Mouse (Mus musculus) right cerebral cortex, postnatal 10 days (tissue): Measurements from ENCODE around the gene Igsf23.
"Not testable (repeated sequence)": the region's sequence is repeated elsewhere in the genome, so short reads cannot be mapped to it uniquely, and the experiment has no call there.

Experiments
- DNase-seq, 2 experiments: peaks; one replicate each; pipeline ENCODE4 v3.0.0; 2021; ENCODE audit warnings: low spot score in 2 of 2

Igsf23 gene

DNA sequence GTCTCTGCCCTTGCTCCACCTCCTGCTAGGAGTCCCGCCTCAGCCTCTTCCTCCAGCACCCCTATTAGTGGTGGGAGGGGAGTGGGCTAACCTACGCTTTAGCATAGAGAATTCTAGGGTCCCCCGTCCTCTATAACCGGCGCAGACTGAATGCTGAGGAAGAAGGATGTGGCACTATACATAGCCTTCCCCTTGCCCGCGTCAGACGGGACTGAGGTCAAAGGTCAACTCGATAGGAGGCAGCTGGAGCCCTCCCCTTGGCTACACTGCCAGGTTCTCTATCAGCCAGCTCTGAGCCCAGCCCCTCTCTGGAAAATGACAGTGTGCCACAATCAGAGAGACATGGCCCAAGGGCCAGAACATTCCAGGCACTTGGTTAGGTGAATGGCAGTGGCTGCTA, at the start of gene Igsf23:
Gene Igsf23, minus strand, starts transcription at position 168 of the 400 bp plus-strand sequence.
- DNase-seq, result no peak

DNA sequence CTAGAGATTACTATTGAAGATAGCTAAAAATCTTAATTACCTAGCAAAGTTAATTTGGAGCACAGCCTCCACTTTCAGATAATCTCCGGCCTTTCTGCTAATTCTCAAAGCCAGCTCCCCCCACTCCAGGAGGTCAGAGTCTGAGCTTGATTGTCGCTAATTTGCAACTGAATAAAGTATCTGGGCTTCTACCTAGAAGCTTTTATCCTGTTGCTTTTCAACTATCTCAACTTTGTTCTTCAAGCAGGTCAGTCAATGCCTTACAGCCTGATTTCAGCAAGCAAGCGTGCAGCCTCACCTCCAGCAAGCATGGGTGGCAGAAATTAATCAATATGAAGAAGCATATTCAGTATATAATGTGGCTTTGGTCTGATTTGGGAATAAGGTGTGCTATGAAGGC, 46.2 kb upstream of the Igsf23 start:
- not testable (repeated sequence) for DNase-seq

DNA sequence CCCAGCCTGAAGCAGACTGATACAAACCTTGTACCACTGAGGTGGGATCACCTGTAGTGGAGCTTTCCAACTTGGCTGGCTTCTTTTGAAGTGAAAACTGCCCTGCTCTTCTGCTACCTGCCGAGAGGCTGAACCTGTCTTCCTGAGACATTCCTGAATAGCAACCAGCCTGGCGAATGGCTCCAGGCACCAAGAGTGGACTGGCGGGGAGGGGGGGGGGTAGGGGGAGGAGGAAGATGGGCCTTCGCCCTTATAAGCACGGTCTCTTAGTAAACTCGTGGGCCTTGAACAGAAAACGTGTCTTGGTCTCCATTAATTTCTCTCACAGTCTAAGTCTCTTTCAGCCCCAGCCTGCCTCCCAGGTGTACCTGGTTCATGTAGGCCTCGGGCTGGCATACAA, 40.6 kb upstream of the Igsf23 start, which contains the start of gene Nlrp9b:
Gene Nlrp9b, plus strand, starts transcription at position 301 of the 400 bp plus-strand sequence.
- DNase-seq, result not testable (repeated sequence)

DNA sequence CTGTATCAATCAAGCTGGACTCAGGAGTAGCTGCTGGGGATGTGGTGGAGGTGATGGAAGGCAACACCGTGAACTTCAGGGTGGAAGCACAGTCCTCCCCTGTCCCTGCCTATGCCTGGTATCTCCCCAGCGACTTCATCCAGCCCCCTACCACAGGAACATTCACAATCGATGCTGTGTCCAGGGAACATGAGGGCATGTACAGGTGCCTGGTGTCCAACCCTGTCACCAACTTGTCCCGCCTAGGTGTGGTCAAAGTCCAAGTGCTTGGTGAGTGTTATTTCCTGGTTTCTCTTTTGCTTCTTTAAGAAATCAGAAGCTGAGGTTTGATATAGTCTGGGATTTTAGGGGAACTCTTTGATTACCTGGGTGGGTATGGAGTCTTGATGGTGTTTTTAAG, 21.0 kb upstream of the Igsf23 start:
- DNase-seq, result no peak

DNA sequence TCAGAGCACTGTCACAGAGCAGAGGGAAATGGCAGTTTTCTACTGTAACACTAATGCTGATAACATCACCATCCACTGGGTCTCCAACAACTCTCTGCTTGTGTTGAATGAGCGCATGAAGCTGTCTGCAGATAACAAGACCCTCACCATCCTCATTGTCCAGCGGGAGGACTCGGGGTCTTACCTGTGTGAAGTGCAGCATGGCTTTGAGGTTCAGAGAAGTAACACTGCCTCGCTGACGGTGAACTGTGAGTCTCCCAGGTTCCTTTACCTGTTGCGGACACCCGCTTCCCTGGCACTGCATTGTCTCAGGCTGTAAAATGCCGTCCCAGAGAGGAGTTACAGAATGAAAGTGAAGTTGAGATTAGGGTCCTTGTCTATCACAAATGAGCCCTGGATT, 19.6 kb upstream of the Igsf23 start:
- no peak for DNase-seq

DNA sequence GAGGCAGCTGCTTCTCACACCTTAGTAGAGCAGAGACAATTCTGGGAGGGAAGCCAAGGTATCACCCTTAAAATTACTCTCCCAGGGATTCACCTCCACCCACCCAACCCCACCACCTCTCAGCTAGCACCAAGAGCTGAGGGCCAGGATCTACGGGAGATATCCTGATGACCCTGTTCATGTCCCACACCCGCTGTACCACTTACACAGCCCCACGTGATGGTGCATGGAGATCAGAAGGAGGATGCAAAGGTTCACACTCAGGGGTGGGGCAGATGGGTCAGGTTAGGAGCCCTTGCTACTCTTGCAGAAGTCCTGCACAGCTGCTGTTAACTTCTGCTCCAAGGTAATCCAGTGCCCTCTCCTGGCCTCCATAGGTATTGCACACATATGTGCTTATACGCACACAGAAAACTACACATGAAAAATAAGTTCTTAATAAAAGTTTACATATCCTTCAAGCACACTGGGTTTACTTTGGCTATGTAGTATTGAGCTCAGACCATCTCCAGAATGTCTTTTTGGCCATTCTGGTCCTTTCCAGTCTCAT, 19.1 kb upstream of the Igsf23 start:
- DNase-seq, result no peak

DNA sequence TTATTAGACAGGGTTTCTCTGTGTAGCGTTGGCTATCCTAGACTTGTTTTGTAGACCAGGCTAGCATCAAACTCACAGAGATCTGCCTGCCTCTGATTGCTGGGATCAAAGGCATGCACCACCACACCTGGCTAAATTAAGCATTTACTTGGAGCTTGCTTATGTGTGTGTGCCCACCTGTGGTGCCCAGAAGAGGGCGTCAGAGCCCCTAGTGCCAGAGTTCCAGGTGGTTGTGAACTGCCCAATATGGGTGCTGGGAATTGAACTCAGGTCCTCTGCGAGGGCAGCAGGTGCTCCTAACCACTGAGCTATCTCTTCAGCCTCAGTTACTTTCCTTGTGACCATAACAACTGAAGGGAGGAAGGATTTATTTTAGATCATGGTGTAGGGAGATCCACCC, 18.6 kb upstream of the Igsf23 start:
- DNase-seq, result no peak

DNA sequence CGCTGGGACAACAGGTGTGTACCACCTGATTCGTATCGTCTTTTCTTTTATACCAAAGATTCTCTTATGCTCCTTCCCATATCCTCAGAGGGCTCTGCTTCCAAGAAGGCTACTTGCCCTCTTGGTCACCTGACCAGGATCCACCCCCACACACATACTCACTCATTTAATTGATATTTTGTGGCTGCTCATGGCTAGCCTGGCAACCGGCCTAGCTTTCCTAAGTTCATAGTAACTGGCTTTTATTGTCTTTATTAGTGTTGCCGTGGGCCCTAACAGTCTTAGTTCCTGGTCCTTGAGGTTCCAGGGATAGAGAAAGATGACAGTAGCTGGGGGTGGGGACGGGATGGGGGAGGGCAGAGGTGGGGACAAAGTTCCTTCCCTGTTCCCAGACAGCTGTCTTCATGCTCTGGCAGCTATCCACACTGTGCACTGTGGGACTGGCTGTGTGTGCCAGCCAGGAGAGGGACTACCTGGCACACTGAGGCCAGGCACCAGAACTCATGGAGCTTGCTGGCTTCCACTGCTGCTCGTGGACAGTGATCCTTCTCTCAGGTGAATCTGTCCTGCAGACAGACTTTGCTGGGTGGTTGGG, 14.5 kb upstream of the Igsf23 start, which contains the start of gene Ceacam20:
Gene Ceacam20, plus strand, starts transcription at position 428 of the 595 bp plus-strand sequence.
- no peak for DNase-seq

DNA sequence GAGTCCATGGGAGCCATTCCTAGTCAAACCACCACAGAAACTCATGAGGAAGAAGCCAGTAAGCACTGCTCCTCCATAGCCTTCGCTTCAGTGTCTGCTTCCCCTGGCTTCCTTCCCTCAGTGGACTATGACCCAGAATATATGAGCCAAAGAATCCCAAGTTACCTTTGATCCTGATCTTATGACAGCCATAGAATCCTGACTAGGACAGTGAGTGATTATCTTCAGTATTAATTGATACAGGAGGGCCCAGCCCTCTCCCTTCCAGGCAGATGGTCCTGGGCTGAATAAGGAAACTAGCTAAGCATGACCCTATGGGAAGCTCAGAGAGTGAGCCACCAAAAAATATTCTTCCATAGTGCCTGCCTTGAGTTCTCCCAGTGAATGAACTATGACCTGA, 11.9 kb upstream of the Igsf23 start:
- no peak for DNase-seq

DNA sequence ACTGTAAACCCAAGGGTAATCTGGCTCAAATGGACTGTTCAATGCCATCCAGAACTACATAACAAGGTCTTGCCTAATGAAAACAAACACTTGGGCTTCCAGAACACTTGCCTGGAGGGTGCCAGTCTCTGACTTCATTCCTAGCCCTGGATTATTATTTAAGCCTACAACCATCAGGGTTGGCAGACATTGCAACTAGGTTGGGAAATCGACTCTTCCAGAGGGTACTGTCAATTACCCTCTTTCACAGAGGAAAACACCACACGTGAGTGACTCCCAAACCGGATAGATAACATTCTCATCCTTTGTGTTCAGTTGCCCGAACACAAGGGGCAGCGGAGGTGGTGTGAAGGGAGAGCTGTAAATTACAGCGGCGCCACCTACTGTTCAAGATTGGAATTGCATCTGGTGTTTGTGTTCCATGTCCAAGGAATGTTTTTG, 5.8 kb upstream of the Igsf23 start:
- DNase-seq, result peak; percentile 78 to 86

DNA sequence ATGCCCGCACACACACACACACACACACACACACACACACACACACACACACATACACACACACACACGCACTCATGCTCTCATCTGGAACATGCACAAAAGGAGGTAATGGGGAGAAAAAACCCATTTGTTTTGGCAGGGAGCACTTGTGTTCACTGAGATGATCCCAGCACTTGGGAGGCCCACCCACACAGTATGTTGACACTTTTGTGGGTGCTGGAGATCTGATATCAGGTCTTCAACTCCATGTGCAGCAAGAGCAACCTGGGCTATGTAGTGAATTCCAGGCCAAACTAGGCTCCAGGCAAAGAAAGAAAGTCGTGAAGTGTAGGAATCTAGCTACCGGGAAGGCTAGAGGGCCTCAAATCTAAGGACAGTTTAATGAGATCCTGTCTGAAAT, 5.3 kb upstream of the Igsf23 start:
- no peak for DNase-seq

DNA sequence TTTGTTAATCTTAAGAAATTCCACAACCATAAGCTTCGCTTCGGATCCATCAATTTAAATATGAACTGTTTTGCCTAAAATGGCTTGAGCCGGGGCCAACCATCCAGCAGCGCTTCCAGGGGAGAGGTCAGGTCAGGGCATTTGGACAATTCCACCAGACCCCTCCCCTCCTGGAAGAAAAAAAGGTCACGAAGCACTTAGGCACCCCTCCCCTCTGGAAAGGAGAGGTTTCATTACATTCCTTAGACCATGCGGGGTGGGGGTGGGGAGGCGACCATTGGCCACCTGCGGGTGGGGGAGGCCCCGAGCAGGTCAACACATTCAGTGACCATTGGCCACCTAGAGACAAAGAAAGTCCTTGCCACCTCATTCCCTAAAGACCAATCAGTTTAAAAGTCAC, 2.5 kb upstream of the Igsf23 start:
- DNase-seq, result no peak

DNA sequence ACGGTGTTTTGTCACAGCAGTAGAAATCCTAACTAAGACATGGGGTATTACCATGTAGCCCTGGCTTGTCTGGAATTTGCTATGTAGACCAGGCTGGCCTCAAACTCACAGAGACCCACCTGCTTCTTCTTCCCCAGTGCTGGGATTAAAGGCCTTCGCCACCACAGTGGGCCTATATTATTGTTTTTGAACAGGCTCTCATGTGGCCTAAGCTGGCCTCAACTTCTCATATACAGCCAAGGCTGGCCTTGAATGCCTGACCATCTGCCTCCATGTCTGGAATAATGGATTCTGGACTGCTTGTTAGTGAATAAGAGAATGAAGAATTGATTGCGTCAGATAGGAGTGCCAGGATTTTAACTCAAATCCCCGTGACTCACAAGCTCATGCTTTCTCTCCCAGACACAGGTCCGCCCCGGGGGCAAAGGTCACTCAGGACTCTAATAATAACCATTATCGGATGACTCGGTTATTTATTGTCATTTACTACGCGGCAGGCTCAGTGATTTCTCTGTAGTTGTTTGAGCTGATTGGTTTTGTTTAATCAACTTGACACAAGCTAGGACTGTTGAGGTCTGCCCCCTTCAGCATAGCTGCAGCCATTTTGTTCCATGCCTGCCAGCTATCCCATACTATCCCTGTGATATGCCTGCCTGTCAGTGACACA, 1.9 kb upstream of the Igsf23 start:
- no peak for DNase-seq

DNA sequence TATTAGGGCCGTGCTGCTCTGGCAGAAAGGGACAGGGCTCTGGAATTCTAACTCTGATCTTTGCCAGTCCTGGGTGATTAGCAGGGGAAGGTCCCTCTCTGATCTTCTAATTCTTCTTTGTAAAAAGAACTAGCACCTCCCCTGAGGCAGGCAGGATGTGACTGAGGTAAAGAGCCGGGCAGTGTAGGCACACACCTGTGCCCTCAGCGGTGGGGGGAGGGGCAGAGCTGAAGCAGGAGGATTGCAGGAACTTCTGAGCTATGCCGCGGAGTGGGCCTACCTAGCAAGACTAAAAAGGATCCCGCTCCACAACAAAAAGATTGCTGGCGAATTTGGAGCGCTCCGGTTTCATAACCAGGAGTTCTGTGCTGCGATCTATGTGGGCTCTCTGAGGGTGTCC, 560 bp downstream of the Igsf23 start:
- DNase-seq, result no peak

DNA sequence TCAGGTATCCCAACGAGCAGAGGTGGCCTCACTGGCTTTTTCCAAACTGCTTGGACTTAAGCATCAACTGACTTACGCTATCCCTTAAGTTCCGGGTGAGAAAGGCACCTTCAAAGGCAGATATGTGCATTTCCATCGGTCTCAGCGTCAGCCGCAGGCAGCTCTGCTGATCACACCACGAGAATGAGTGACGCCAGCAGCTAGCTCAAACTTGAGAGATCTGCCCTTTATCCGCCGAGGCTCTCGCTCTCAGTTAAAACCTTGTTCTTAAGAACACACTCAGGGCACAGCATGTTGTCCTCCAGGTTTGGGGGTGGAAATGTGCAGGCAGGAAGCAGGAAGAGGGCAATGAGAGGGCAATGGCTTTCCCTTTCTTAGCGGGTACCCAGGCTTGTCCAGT, 1.6 kb downstream of the Igsf23 start:
- no peak for DNase-seq

DNA sequence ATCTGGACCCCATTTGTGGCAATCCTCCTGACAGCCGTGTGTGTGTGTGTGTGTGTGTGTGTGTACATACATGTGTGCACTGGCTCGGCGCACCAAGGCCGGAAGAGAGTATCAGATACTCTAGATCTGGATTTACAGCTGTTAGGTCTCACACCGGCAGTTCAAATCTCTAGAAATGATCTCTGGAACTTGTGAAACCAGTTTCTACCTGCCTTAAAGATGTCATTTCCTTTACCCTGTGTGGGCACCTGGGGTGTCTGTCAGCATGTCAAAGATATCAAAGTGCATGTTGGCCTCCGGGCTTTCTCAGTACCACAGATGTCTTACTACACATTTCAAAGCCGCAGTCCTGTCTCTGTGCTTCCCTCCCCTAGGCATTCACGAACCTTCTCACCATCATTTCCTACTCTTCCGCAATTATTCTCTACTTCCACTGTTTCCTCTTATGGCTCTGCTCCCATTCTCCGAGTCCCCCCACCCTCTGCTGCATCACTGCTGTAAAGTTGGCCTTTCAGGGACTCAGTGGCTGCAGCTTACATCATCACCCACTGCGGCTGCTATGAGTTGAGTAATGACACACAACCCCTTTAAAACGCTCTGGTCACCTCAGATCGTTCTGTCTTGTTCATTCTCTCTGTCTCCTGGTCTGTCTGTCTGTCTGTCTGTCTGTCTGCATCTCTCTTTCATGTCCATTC, 4.6 kb downstream of the Igsf23 start:
- DNase-seq, result no peak

DNA sequence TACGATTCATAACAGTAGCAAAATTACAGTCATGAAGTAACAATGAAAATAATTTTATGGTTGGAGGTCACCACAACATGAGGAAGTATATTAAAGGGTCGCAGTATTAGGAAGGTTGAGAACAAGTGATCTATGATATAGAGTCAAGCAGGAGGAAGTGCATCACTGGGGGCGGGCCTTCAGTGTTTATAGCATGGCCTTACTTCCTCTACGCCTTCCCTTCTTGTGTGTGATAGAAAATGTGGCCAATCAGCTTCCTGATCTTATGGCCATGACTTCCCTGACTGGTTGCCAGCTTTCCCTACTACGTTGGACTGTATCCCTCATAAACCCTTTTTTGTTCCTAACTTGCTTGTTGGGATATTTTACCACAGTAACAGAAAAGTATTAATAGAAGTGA, 5.4 kb downstream of the Igsf23 start:
- no peak for DNase-seq

DNA sequence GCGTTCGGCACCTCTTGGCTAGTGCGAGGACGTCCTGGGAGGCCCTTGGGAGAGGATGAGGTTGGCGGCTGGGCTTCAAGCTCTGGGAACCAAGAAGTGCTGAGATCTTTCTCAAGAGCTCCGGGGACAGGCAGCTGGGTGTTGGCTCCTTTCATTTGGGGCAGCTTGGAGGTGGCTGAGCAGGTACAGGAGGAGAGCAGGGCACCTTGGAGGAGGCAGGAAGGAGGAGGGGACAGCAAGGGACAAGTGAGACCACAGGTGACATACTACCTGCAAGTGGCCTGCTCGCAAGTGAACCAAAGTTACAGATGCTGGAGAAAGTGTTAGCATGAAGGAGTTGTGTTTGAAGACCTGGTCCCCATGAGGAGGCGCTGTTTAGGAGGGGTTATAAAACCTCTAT, 5.8 kb downstream of the Igsf23 start:
- no peak for DNase-seq

DNA sequence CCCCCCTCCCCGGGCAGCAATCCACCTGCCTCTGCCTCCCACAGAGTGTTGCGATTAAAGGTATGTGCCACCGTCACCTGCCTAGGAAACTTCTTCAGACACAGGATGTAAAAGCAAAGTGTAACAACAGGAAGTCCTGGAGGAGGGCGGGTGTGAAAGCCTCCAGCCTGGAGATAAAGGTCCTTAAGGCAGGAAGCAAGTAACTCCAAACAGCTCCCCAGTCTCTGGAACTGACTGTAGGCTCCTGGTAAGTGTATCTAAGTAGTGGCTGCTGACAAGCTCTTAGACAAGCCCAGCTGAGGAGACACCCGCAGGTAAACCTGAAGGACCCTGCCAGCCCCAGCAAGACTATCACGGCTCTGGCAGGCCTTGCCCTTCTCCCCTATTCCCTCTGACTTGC, 10.3 kb downstream of the Igsf23 start:
- DNase-seq, result no peak

DNA sequence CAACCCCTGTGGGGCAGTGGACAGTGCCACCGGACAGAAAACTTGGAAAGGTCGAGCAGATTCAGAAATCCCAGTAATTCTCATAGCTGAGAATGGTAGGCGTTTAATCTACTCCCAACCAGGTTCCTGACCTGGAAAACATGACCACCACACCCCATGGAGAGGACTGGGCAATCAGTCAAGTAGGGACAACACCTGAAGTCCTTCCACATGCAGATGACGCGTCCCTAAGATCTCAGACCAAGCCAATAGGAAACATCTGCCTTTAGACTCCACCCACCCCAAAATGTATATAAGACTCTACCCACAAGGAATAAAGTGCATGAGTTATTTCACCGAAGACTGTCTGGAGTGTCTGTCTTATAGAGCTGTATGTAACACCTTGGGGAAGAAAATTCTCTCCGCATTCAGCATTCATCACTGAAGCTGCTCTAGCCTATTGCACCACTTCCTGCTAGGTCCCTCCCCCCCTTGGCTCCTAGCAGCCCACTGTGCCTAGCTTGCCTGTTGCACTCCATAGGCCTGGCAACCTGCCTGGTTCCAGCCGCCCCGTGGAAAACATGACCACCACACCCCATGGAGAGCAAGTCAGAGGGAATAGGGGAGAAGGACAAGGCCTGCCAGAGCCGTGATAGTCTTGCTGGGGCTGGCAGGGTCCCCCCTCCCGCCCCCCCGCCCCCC, 10.9 kb downstream of the Igsf23 start:
- DNase-seq, result peak; percentile 58 to 74

DNA sequence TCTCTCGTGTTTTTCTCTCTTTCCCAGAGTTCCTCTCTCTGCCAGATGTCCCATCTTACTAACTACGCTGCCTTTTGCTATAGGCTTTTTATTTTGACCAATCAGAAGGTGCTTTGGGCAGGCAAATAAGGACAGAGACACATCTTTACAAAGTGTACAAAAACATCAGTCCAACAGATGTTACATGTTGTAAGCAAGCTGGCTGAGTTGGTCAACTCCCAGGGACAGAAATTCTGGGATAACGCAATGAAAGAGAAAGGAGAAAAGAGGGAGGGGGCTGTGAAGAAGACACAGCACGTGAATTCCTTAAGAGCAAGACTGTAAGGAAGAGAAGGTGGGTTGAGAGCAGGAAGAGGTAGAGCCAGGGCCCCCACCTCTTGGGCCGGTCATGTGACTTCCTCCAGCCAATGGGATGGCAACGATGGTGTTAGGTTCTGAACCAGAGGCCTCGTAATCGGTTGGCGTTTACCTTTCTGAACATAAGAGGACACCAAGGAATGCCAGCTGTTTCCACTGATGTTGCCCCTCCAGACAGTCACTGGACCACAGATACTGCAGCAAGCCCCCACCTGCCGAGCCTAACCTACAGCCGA, 13.2 kb downstream of the Igsf23 start:
- no peak for DNase-seq

DNA sequence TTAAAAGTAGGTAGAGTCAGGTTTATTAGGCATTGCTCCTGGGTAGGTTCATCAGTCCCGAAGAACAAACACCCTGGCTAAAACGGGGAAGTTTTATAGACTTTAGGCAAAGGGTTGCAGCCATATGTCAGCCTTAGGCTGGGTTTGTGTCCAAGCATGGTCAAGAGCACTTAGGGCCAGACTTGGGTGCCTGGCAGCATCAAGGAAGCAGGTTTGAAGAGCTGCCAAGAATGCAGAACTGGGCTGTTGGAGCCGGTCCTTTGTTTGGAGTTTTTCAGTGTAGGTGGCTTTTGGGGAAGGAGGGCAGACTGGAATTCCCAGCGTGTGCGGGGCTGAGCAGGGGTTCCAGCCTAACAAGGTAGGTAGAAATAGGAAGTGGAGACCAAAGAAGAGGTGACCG, 14.6 kb downstream of the Igsf23 start:
- no peak for DNase-seq
